Mouse (Mus musculus) kidney, postnatal 0 days (tissue): ENCODE measurements at regions not wholly inside any gene's neighbourhood (a gene's known extent, or its start where the extent isn't known, plus 50 kb on each side); places are given as distances from the start of the nearest gene placed in this dataset.
A peak's percentile ranks its signal among the peaks of the same experiment; 100 is the strongest.

Experiments used
- ATAC-seq: fragments of 200-750 bp; cut with Nextera tagmentation; replicated peaks from 2 replicates; pipeline ENCODE4 v1.8.0; 2017; ENCODE audit warnings: low read depth, moderate number of reproducible peaks, moderate TSS enrichment, moderate library complexity; ENCODE audit not compliant: low FRiP score
- DNase-seq: peaks from one replicate; pipeline ENCODE4 v3.0.0-alpha.2; 2016; ENCODE audit warnings: low spot score
- H3K27ac ChIP-seq: fragments of 300-500 bp; sonication (generic); 2 replicates; pipeline ENCODE4 v1.5.1; 2014; ENCODE audit warnings: mild to moderate bottlenecking
- H3K27me3 ChIP-seq: fragments of 300-500 bp; sonication (generic); 2 replicates; pipeline ENCODE4 v1.6.1; 2014; ENCODE audit warnings: low read length, mixed read lengths; ENCODE audit not compliant: insufficient read depth
- H3K36me3 ChIP-seq: fragments of 300-500 bp; sonication (generic); 2 replicates; pipeline ENCODE4 v1.6.1; 2014; ENCODE audit warnings: low read length, mixed read lengths; ENCODE audit not compliant: insufficient read depth
- H3K4me1 ChIP-seq: fragments of 300-500 bp; sonication (generic); replicated peaks from 2 replicates; pipeline ENCODE4 v1.6.1; 2014; ENCODE audit warnings: antibody characterized with exemption, low read length, mixed read lengths; ENCODE audit not compliant: insufficient read depth
- H3K4me2 ChIP-seq: fragments of 300-500 bp; sonication (generic); 2 replicates; pipeline ENCODE4 v1.6.1; 2014; ENCODE audit warnings: mild to moderate bottlenecking, low read length, moderate library complexity, mixed read lengths
- H3K4me3 ChIP-seq: fragments of 300-500 bp; sonication (generic); replicated peaks from 2 replicates; pipeline ENCODE4 v1.5.1; 2014; ENCODE audit warnings: low read depth, low read length
- H3K9ac ChIP-seq: fragments of 300-500 bp; sonication (generic); 2 replicates; pipeline ENCODE4 v1.6.1; 2014; ENCODE audit warnings: low read depth, low read length
- H3K9me3 ChIP-seq: fragments of 300-500 bp; sonication (generic); replicated peaks from 2 replicates; pipeline ENCODE4 v1.6.1; 2016; ENCODE audit warnings: low read length, inconsistent platforms, mixed read lengths
- CTCF ChIP-seq: IDR thresholded peaks from 2 replicates; pipeline ENCODE4 v1.5.1; 2016; ENCODE audit warnings: antibody characterized with exemption, low read depth, mild to moderate bottlenecking, moderate library complexity
- WGBS: fragments of 180-500 bp; shearing (Covaris S2); extraction: QIAGEN DNeasy Blood & Tissue Kit; methylation state at CpG from one replicate; pipeline ENCODE4 v1.1.7; 2014; 5-methylcytosine and 5-hydroxymethylcytosine counted together

GRCm38 (mm10) chr9:26674059-26674757 is 59.3 kb upstream of the B3gat1 start:
- H3K27me3 ChIP-seq = no peaks in the 10 kb centered on the region
- TF ChIP-seq CTCF = no peak
- 95% methylated on average over 2 of the region's 2 CpGs for WGBS
- no peaks in the 10 kb centered on the region for H3K36me3 ChIP-seq
- no peak overlapping the region for H3K4me3 ChIP-seq
- H3K4me2 ChIP-seq = no peak overlapping the region
- no peak overlapping the region for H3K27ac ChIP-seq
- no peaks in the 10 kb centered on the region for H3K9me3 ChIP-seq
- H3K9ac ChIP-seq = no peak overlapping the region
- ATAC-seq = no peak
- no peaks in the 10 kb centered on the region for H3K4me1 ChIP-seq
- no peak for DNase-seq

GRCm38 (mm10) chr9:26678288-26678687 is 55.2 kb upstream of the B3gat1 start:
- 20% methylated on average over 6 of the region's 6 CpGs for WGBS
- no peak for TF ChIP-seq CTCF

GRCm38 (mm10) chr9:26681516-26681915 is 52.0 kb upstream of the B3gat1 start:
- Histone ChIP-seq H3K4me1 (no peaks in the 10 kb centered on the region), H3K9ac (no peak overlapping the region), H3K9me3 (no peaks in the 10 kb centered on the region), H3K4me3 (no peak overlapping the region), H3K36me3 (no peaks in the 10 kb centered on the region), H3K27ac (no peak overlapping the region), H3K4me2 (no peak overlapping the region), H3K27me3 (no peaks in the 10 kb centered on the region)
- no peak for TF ChIP-seq CTCF
- WGBS = 57% methylated on average over 1 of the region's 1 CpGs
- ATAC-seq = peak; percentile 43; the same call in 1 of the 2 replicates
- DNase-seq = peak; percentile 12

More at GRCm38 (mm10) chr9:26678288-26678687, 55.2 kb upstream of the B3gat1 start:
- DNase-seq (peak; percentile 3), ATAC-seq (peak; percentile 80; the same call in 1 of the 2 replicates)
- no peak overlapping the region for H3K4me2 ChIP-seq
- no peak overlapping the region for H3K27ac ChIP-seq
- no peaks in the 10 kb centered on the region for H3K4me1 ChIP-seq
- H3K4me3 ChIP-seq = no peak overlapping the region
- no peaks in the 10 kb centered on the region for H3K9me3 ChIP-seq
- no peak overlapping the region for H3K9ac ChIP-seq
- H3K36me3 ChIP-seq = no peaks in the 10 kb centered on the region
- H3K27me3 ChIP-seq = no peaks in the 10 kb centered on the region
